11 mouse cellular contexts compared by ENCODE assay signal in genomic region chr2:102057029-102057685, GRCm38 (mm10).
DNase-seq lines count a peak whose midpoint lies in the region; ATAC-seq and TF ChIP-seq lines count a peak whose summit lies in the region.
"Had no signal": no experiment of that assay in that cellular context is flagged by ENCODE, and none has a peak within 500 bp of the region (broad histone marks: within the 10 kb centered on the region; RNA-seq: fewer than 3 reads in every experiment).

No protein-coding gene starts in this region.

- H3K36me3 ChIP-seq in lung, embryonic 16.5 days (ENCODE audit: control insufficient read depth, insufficient read depth, low read length), result peaks cover 2% of the 10 kb centered on the region; the same call in 1 of the 2 replicates
- no peaks in the 10 kb centered on the region for H3K36me3 ChIP-seq in midbrain, postnatal 0 days (ENCODE audit: insufficient read depth, low read length)

- H3K9ac ChIP-seq in lung, embryonic 16.5 days (ENCODE audit: low read length), result no peak overlapping the region
- no peak overlapping the region for H3K9ac ChIP-seq in midbrain, postnatal 0 days (replicated peaks; ENCODE audit: low read length, poor library complexity, severe bottlenecking)
- H3K9ac ChIP-seq: limb, embryonic 13.5 days had no signal

- ATAC-seq in lung, embryonic 16.5 days (ENCODE audit: low read depth), result peak; percentile 31; the same call in 1 of the 2 replicates
- no peak for ATAC-seq in midbrain, postnatal 0 days (ENCODE audit: low FRiP score)

- WGBS in lung, embryonic 16.5 days, result 37% methylated on average over 9 of the region's 9 CpGs
- WGBS in midbrain, postnatal 0 days, result 65% methylated on average over 9 of the region's 9 CpGs

- intact Hi-C loops in left cerebral cortex, postnatal 14 days (cut with DNase I), result no loop called here

- no peaks in the 10 kb centered on the region for H3K9me3 ChIP-seq in lung, embryonic 16.5 days (ENCODE audit: control insufficient read depth, low read length)
- no peaks in the 10 kb centered on the region for H3K9me3 ChIP-seq in midbrain, postnatal 0 days (ENCODE audit: low read length)
- H3K9me3 ChIP-seq: limb, embryonic 13.5 days had no signal

- H3K4me3 ChIP-seq in lung, embryonic 16.5 days (ENCODE audit: low read length), result no peak overlapping the region
- no peak overlapping the region for H3K4me3 ChIP-seq in midbrain, postnatal 0 days (ENCODE audit: low read depth, low read length)
- H3K4me3 ChIP-seq: limb, embryonic 13.5 days had no signal

- H3K4me2 ChIP-seq in lung, embryonic 16.5 days (ENCODE audit: low read depth, low read length), result no peak overlapping the region
- H3K4me2 ChIP-seq in midbrain, postnatal 0 days (ENCODE audit: low read depth, low read length, poor library complexity, severe bottlenecking), result no peak overlapping the region
- H3K4me2 ChIP-seq: limb, embryonic 13.5 days had no signal

- no peak for TF ChIP-seq CTCF in midbrain, postnatal 0 days (IDR thresholded peaks at IDR 0.05)

- peak; percentile 28 for DNase-seq in cerebellum, adult 11-12 months
- DNase-seq in cerebellum, adult 11 months, result no peak
- DNase-seq in lung, adult 18-20 months, result no peak
- peak; percentile 52 to 72 for DNase-seq in left cerebral cortex, postnatal 14 days (ENCODE audit: low spot score in 2 of 2)
- peak; percentile 89 for DNase-seq in thymus, postnatal 0 days (ENCODE audit: low spot score)
- DNase-seq in cerebellum, adult 18-20 months, result no peak
- no peak for DNase-seq in midbrain, postnatal 0 days (ENCODE audit: low spot score)
- DNase-seq: adrenal gland, postnatal 10 days; gastrocnemius, postnatal 25 days had no signal

- peak overlapping the region; percentile 7 for H3K27ac ChIP-seq in lung, embryonic 16.5 days (ENCODE audit: low read length)
- no peak overlapping the region for H3K27ac ChIP-seq in midbrain, postnatal 0 days (ENCODE audit: low read depth, low read length)
- H3K27ac ChIP-seq: limb, embryonic 13.5 days had no signal

- peaks cover 4% of the 10 kb centered on the region; the same call in 1 of the 2 replicates for H3K4me1 ChIP-seq in lung, embryonic 16.5 days (replicated peaks; ENCODE audit: control insufficient read depth, insufficient read depth, low read length)
- no peaks in the 10 kb centered on the region for H3K4me1 ChIP-seq in midbrain, postnatal 0 days (ENCODE audit: insufficient read depth, low read length)

- H3K27me3 ChIP-seq in lung, embryonic 16.5 days (ENCODE audit: control insufficient read depth, insufficient read depth, low read depth, low read length), result no peaks in the 10 kb centered on the region
- H3K27me3 ChIP-seq in midbrain, postnatal 0 days (ENCODE audit: insufficient read depth, low read length), result no peaks in the 10 kb centered on the region
- H3K27me3 ChIP-seq: limb, embryonic 13.5 days had no signal

Comparison
In these comparisons a context has a peak if more than half of its experiments do, and no peak if none do; other contexts are left out.
1. DNase-seq: peak in cerebellum, adult 11-12 months (single experiment), left cerebral cortex, postnatal 14 days (2 of 2) and thymus, postnatal 0 days (single experiment); none in cerebellum, adult 11 months (single experiment), lung, adult 18-20 months (0 of 2), cerebellum, adult 18-20 months (0 of 2) and midbrain, postnatal 0 days (single experiment).